Mouse (Mus musculus) midbrain, embryonic 10.5 days (tissue): ENCODE data around the gene Rad23a. TPM values are rescaled to one million over a fixed set of nuclear protein-coding genes. Genes with fewer than 3 reads are reported as not detected.

Source experiments
- DNase-seq: peaks from one replicate; pipeline ENCODE4 v3.0.0-alpha.2; 2017; ENCODE audit warnings: low spot score
- H3K27ac ChIP-seq: fragments of 300-500 bp; sonication (generic); replicated peaks from 2 replicates; pipeline ENCODE4 v1.5.1; 2016; ENCODE audit warnings: mild to moderate bottlenecking
- H3K27me3 ChIP-seq: fragments of 300-500 bp; sonication (generic); 2 replicates; pipeline ENCODE4 v1.6.1; 2016; ENCODE audit warnings: low read depth, mild to moderate bottlenecking; ENCODE audit not compliant: poor library complexity, severe bottlenecking
- H3K36me3 ChIP-seq: fragments of 300-500 bp; sonication (generic); 2 replicates; pipeline ENCODE4 v1.6.1; 2016; ENCODE audit warnings: mild to moderate bottlenecking, moderate library complexity
- H3K4me1 ChIP-seq: fragments of 300-500 bp; sonication (generic); 2 replicates; pipeline ENCODE4 v1.6.1; 2016
- H3K4me3 ChIP-seq: fragments of 300-500 bp; sonication (generic); 2 replicates; pipeline ENCODE4 v1.5.1; 2016; ENCODE audit warnings: mild to moderate bottlenecking, moderate library complexity
- H3K9me3 ChIP-seq: fragments of 300-500 bp; sonication (generic); replicated peaks from 2 replicates; pipeline ENCODE4 v1.6.1; 2016; ENCODE audit warnings: mild to moderate bottlenecking
- WGBS: fragments of 180-500 bp; shearing (Covaris S2); methylation state at CpG from one replicate; pipeline ENCODE4 v1.1.7; 2016; 5-methylcytosine and 5-hydroxymethylcytosine counted together
- polyA plus RNA-seq: library from polyadenylated mRNA; unstranded; fragments of >200 nt; fragmentation: Nextera tagmentation; extraction: Ambion mirVana; gene quantifications from 2 replicates; pipeline ENCODE4 v1.2.1, GENCODE M21; 2016

The Rad23a gene
- 124 and 131 TPM in 2 replicates for polyA plus RNA-seq

- H3K36me3 ChIP-seq: peaks cover 83% of the 10 kb centered on the region
- WGBS: under 1% methylated on average over 55 of the region's 55 CpGs
- DNase-seq: peak; percentile 94
- no peaks in the 10 kb centered on the region for H3K27me3 ChIP-seq
- H3K4me3 ChIP-seq: peak within 1 kb of the TSS; percentile 92
- H3K4me1 ChIP-seq: peaks cover 61% of the 10 kb centered on the region
- peak within 1 kb of the TSS; percentile 97 for H3K27ac ChIP-seq
- no peaks in the 10 kb centered on the region for H3K9me3 ChIP-seq
Observed at GRCm38 (mm10) chr8:84840248-84840999, at the start of gene Rad23a. Rad23a (minus strand) TSS chr8:84840665.

GRCm38 (mm10) chr8:84889141-84889540 is 48.7 kb upstream of the Rad23a start:
- WGBS: 97% methylated on average over 1 of the region's 1 CpGs
- Histone ChIP-seq H3K4me3 (no peak overlapping the region), H3K9me3 (no peaks in the 10 kb centered on the region), H3K27ac (no peak overlapping the region), H3K36me3 (peaks cover 71% of the 10 kb centered on the region), H3K27me3 (peaks cover 3% of the 10 kb centered on the region; the same call in 1 of the 2 replicates), H3K4me1 (peaks cover 21% of the 10 kb centered on the region)
- no peak for DNase-seq

GRCm38 (mm10) chr8:84888280-84888679 is 47.8 kb upstream of the Rad23a start:
- Histone ChIP-seq H3K9me3 (no peaks in the 10 kb centered on the region), H3K36me3 (peaks cover 71% of the 10 kb centered on the region), H3K4me3 (no peak overlapping the region), H3K27me3 (peaks cover 3% of the 10 kb centered on the region; the same call in 1 of the 2 replicates), H3K27ac (no peak overlapping the region), H3K4me1 (peaks cover 13% of the 10 kb centered on the region)
- WGBS: 94% methylated on average over 3 of the region's 3 CpGs
- DNase-seq: no peak

DNA sequence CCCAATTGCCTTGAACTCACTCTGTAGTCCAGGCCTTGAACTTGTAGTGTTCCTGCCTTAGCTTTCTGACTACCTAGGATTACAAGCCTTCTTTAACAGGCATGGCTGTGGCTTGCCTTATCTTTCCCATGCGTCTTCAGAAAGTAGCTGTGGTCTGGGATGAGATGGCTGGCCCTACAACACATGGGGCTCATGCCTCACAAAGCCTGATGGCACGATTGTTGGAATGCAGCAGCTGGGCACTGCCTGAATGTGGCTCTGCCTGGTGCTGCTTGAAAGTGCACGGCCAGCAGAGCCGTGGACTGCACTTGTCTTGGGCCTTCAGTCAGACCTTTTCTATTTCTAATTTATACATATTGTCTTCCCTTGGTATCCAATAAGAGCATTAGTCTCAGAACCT is 44.3 kb upstream of the Rad23a start:
- 90% methylated on average over 4 of the region's 4 CpGs for WGBS
- peaks cover 48% of the 10 kb centered on the region for H3K36me3 ChIP-seq

GRCm38 (mm10) chr8:84878915-84879314 is 38.5 kb upstream of the Rad23a start:
- DNase-seq: no peak
- H3K27ac ChIP-seq: no peak overlapping the region
- H3K36me3 ChIP-seq: no peaks in the 10 kb centered on the region
- no peak overlapping the region for H3K4me3 ChIP-seq
- H3K9me3 ChIP-seq: no peaks in the 10 kb centered on the region
- H3K27me3 ChIP-seq: peaks cover 1% of the 10 kb centered on the region; the same call in 1 of the 2 replicates
- no peaks in the 10 kb centered on the region for H3K4me1 ChIP-seq
- 85% methylated on average over 1 of the region's 1 CpGs for WGBS

More for the DNA sequence above, 44.3 kb upstream of the Rad23a start:
- DNase-seq: no peak
- H3K27me3 ChIP-seq: no peaks in the 10 kb centered on the region
- H3K4me1 ChIP-seq: no peaks in the 10 kb centered on the region
- H3K9me3 ChIP-seq: no peaks in the 10 kb centered on the region
- H3K27ac ChIP-seq: no peak overlapping the region
- no peak overlapping the region for H3K4me3 ChIP-seq

DNA sequence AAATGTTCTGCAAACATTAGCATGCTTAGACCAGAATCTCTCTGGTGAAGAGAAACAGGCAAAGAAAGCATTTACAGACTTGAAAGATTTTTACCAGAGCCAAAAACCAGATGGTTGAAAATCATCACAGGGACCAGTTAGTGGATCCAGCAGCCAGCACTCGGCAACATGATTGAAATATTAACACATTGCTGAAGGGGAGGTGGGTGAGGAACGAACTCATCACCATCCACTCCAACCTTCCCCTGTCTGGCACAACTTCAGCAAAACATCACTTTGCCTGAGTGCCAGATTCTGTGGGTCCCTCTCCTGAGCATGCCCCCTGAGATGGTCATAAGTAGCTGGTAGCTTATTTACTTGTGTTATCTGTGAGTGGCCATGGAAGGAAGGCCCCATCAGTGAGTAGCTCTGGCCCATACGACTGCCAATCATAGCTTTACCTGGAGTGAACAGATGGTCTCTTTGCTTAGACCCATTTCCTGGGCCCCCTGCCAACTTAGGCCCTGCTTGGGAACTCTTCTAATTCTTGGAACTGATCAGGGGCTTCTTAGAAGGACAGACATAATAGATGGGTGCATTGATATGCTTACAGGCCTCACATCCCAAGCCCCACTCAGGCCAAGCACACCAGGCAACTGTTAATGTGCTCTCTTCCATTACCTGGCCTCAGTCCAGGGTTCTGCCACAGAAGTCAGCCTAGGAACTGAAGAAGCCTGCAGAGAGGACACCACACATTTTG is 37.0 kb upstream of the Rad23a start:
- Histone ChIP-seq H3K27ac (no peak overlapping the region), H3K27me3 (peaks cover 16% of the 10 kb centered on the region), H3K36me3 (no peaks in the 10 kb centered on the region), H3K9me3 (no peaks in the 10 kb centered on the region), H3K4me3 (no peak overlapping the region), H3K4me1 (peaks cover 7% of the 10 kb centered on the region)
- 92% methylated on average over 3 of the region's 3 CpGs for WGBS
- DNase-seq: no peak

- H3K27me3 ChIP-seq: peaks cover 24% of the 10 kb centered on the region
- WGBS: 93% methylated on average over 3 of the region's 3 CpGs
- DNase-seq: no peak
- no peak overlapping the region for H3K27ac ChIP-seq
- H3K4me1 ChIP-seq: peaks cover 15% of the 10 kb centered on the region
- H3K36me3 ChIP-seq: peaks cover 13% of the 10 kb centered on the region
- H3K4me3 ChIP-seq: no peak overlapping the region
- H3K9me3 ChIP-seq: no peaks in the 10 kb centered on the region
Observed at GRCm38 (mm10) chr8:84874339-84874738, 33.9 kb upstream of the Rad23a start.

- Histone ChIP-seq H3K4me3 (peak overlapping the region; percentile 56), H3K4me1 (peaks cover 15% of the 10 kb centered on the region), H3K36me3 (peaks cover 27% of the 10 kb centered on the region), H3K9me3 (no peaks in the 10 kb centered on the region), H3K27me3 (peaks cover 24% of the 10 kb centered on the region), H3K27ac (peak overlapping the region; percentile 77; the same call in 1 of the 2 replicates)
- WGBS: 65% methylated on average over 4 of the region's 4 CpGs
- DNase-seq: no peak
Observed at GRCm38 (mm10) chr8:84873016-84873415, 32.6 kb upstream of the Rad23a start.

GRCm38 (mm10) chr8:84872309-84872965 is 32.0 kb upstream of the Rad23a start:
- Histone ChIP-seq H3K27ac (peak overlapping the region; percentile 77), H3K4me1 (peaks cover 15% of the 10 kb centered on the region), H3K9me3 (no peaks in the 10 kb centered on the region), H3K27me3 (peaks cover 24% of the 10 kb centered on the region), H3K4me3 (peak overlapping the region; percentile 56), H3K36me3 (peaks cover 32% of the 10 kb centered on the region)
- 3% methylated on average over 53 of the region's 54 CpGs for WGBS
- DNase-seq: peak; percentile 58

GRCm38 (mm10) chr8:84871376-84872308 is 31.2 kb upstream of the Rad23a start, which contains the start of gene Syce2:
Syce2 (plus strand) TSS chr8:84872111.
- Histone ChIP-seq H3K9me3 (no peaks in the 10 kb centered on the region), H3K36me3 (peaks cover 40% of the 10 kb centered on the region), H3K27me3 (peaks cover 24% of the 10 kb centered on the region), H3K27ac (peak within 1 kb of the TSS; percentile 77), H3K4me1 (peaks cover 15% of the 10 kb centered on the region), H3K4me3 (peak within 1 kb of the TSS; percentile 56)
- DNase-seq: peak; percentile 76
- 15% methylated on average over 46 of the region's 46 CpGs for WGBS

DNA sequence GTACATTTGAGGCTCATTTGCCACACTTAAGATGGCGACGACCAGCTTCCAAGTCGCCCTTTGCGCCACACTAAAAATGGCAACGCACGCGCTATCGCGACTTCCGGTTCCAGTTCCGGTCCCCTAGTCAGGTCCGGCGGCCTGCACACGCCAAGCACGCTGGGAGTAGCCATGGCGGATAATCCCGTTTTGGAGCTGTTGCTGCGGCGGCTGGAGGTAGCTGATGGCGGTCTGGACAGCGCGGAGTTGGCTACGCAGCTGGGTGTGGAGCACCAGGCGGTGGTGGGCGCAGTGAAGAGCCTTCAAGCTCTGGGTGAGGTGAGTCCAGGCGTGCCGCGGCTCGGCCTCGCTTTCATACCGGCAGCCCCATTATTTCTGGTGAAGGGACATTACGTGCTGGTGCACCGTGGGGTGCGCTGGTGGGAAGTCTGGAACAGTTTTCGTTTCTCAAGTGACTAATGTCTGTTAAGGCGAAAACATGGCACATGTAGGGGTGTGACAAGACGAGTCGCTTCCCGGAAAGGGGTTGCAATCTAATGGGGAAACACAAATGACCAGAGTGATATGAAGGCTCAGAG is 16.5 kb upstream of the Rad23a start, which contains the start of gene Farsa:
Farsa (plus strand) TSS at position 126 of the 578 bp plus-strand sequence.
- Histone ChIP-seq H3K27ac (peak within 1 kb of the TSS; percentile 93), H3K4me3 (peak within 1 kb of the TSS; percentile 87), H3K4me1 (peaks cover 13% of the 10 kb centered on the region), H3K27me3 (no peaks in the 10 kb centered on the region; the same call in 1 of the 2 replicates), H3K9me3 (no peaks in the 10 kb centered on the region), H3K36me3 (peaks cover 34% of the 10 kb centered on the region)
- DNase-seq: peak; percentile 96
- WGBS: under 1% methylated on average over 39 of the region's 39 CpGs
